Mouse (Mus musculus) liver, embryonic 12.5 days (tissue): ENCODE measurements around the gene Vrk1. TPM values are rescaled to one million over a fixed set of nuclear protein-coding genes. Genes with fewer than 3 reads are reported as not detected.

Source experiments
- ATAC-seq: fragments of 200-750 bp; cut with Nextera tagmentation; 2 replicates; pipeline ENCODE4 v1.8.0; 2017; ENCODE audit warnings: moderate number of reproducible peaks, mild to moderate bottlenecking, moderate library complexity
- H3K27ac ChIP-seq: fragments of 300-500 bp; sonication (generic); 2 replicates; pipeline ENCODE4 v1.5.1; 2016; ENCODE audit warnings: mild to moderate bottlenecking
- H3K27me3 ChIP-seq: fragments of 300-500 bp; sonication (generic); replicated peaks from 2 replicates; pipeline ENCODE4 v1.6.1; 2016; ENCODE audit warnings: mild to moderate bottlenecking, moderate library complexity
- H3K36me3 ChIP-seq: fragments of 300-500 bp; sonication (generic); 2 replicates; pipeline ENCODE4 v1.6.1; 2016; ENCODE audit warnings: mild to moderate bottlenecking, moderate library complexity
- H3K4me1 ChIP-seq: fragments of 300-500 bp; sonication (generic); 2 replicates; pipeline ENCODE4 v1.6.1; 2016
- H3K4me2 ChIP-seq: fragments of 300-500 bp; sonication (generic); 2 replicates; pipeline ENCODE4 v1.6.1; 2016; ENCODE audit warnings: mild to moderate bottlenecking, moderate library complexity
- H3K4me3 ChIP-seq: fragments of 300-500 bp; sonication (generic); 2 replicates; pipeline ENCODE4 v1.5.1; 2016; ENCODE audit warnings: mild to moderate bottlenecking, moderate library complexity
- H3K9ac ChIP-seq: fragments of 300-500 bp; sonication (generic); 2 replicates; pipeline ENCODE4 v1.6.1; 2016; ENCODE audit warnings: mild to moderate bottlenecking, moderate library complexity
- H3K9me3 ChIP-seq: fragments of 300-500 bp; sonication (generic); replicated peaks from 2 replicates; pipeline ENCODE4 v1.6.1; 2016; ENCODE audit warnings: mild to moderate bottlenecking, moderate library complexity
- WGBS: fragments of 180-500 bp; shearing (Covaris S2); methylation state at CpG from one replicate; pipeline ENCODE4 v1.1.7; 2016; ENCODE audit not compliant: insufficient replicate concordance; 5-methylcytosine and 5-hydroxymethylcytosine counted together
- polyA plus RNA-seq: library from polyadenylated mRNA; unstranded; fragments of >200 nt; fragmentation: Nextera tagmentation; extraction: Ambion mirVana; gene quantifications from 2 replicates; pipeline ENCODE4 v1.2.1, GENCODE M21; 2016

Gene Vrk1
- 136 and 141 TPM in 2 replicates for polyA plus RNA-seq

DNA sequence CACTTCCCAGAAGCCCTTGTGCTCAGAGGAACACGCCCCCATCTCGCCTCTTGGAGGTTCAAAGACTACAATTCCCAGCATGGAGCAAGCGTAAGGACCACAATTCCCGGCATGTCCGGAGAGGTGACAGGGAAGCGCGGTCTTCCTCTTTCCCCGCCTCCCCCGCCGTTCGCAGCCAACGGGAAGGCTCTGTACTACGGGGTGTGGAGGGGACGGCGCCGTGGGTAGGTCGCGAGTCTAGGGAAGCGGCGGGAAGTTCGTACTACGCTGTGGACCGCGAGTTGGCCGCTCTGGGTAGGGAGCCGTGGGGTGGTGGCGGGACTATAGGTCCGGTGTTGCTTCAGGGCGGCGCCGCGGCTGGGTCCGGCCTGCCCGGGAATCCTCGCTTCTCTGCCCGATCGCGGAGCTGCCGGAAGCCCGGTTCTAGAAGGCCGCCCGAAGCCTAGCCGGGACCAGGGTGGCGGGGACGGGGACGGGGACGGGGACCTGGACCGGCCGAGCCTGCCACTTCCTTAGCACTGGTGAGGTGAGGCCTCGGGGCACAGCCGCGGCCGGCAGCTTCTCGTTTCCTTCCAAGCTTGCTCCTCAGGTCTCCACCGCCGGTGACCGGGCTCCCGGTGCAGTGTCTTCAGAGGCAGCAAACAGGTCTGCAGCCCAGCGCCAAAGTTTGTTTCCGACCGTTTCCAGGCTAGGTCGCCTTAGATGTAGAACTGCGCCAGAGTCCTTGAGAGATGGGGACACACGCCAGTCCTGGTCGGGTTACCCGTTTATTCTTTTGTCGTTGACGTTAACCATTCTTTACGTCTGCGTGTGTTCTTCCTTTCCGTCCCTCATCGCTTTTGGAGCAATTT lies at the start of gene Vrk1:
TSS of gene Vrk1 (plus strand) at position 164 of the 851 bp plus-strand sequence.
- WGBS = under 1% methylated on average over 72 of the region's 72 CpGs
- Histone ChIP-seq H3K36me3 (peaks cover 21% of the 10 kb centered on the region), H3K27ac (peak within 1 kb of the TSS; percentile 88), H3K9ac (peak within 1 kb of the TSS; percentile 93), H3K9me3 (no peaks in the 10 kb centered on the region), H3K27me3 (no peaks in the 10 kb centered on the region), H3K4me1 (peaks cover 61% of the 10 kb centered on the region), H3K4me2 (peak within 1 kb of the TSS; percentile 67), H3K4me3 (peak within 1 kb of the TSS; percentile 92)
- peak; percentile 98 for ATAC-seq

GRCm38 (mm10) chr12:105960592-105961330 lies 49.3 kb upstream of the Vrk1 start:
- Histone ChIP-seq H3K27ac (no peak overlapping the region), H3K4me1 (peaks cover 22% of the 10 kb centered on the region), H3K9ac (no peak overlapping the region), H3K9me3 (no peaks in the 10 kb centered on the region), H3K36me3 (no peaks in the 10 kb centered on the region), H3K27me3 (peaks cover 74% of the 10 kb centered on the region), H3K4me3 (no peak overlapping the region), H3K4me2 (no peak overlapping the region)
- 26% methylated on average over 19 of the region's 19 CpGs for WGBS
- ATAC-seq = no peak

DNA sequence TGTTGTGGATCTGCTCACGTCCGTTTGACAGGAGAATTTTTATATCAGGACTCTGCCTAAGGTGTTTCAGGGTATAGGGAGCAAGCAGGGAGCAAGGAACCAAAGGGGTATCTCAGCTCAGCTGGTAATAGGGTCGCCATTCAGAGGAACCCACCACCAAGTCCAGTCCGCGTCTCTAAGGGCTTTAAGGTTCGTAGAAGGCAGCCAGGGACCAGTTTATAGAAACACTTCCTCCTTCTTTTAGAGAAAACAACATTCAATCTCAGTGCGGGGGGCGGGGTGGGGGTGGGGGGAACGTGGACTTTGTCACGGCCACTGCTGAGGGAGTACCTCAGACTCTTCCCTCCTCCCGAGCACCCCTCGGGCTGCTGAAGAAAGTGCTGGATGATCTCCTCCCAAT lies 48.4 kb upstream of the Vrk1 start:
- peaks cover 14% of the 10 kb centered on the region for H3K4me1 ChIP-seq
- 8% methylated on average over 12 of the region's 12 CpGs for WGBS
- no peaks in the 10 kb centered on the region for H3K9me3 ChIP-seq
- H3K9ac ChIP-seq = no peak overlapping the region
- H3K36me3 ChIP-seq = no peaks in the 10 kb centered on the region
- H3K27me3 ChIP-seq = peaks cover 83% of the 10 kb centered on the region
- no peak for ATAC-seq
- no peak overlapping the region for H3K27ac ChIP-seq
- no peak overlapping the region for H3K4me3 ChIP-seq
- peak overlapping the region; percentile 89; the same call in 1 of the 2 replicates for H3K4me2 ChIP-seq

DNA sequence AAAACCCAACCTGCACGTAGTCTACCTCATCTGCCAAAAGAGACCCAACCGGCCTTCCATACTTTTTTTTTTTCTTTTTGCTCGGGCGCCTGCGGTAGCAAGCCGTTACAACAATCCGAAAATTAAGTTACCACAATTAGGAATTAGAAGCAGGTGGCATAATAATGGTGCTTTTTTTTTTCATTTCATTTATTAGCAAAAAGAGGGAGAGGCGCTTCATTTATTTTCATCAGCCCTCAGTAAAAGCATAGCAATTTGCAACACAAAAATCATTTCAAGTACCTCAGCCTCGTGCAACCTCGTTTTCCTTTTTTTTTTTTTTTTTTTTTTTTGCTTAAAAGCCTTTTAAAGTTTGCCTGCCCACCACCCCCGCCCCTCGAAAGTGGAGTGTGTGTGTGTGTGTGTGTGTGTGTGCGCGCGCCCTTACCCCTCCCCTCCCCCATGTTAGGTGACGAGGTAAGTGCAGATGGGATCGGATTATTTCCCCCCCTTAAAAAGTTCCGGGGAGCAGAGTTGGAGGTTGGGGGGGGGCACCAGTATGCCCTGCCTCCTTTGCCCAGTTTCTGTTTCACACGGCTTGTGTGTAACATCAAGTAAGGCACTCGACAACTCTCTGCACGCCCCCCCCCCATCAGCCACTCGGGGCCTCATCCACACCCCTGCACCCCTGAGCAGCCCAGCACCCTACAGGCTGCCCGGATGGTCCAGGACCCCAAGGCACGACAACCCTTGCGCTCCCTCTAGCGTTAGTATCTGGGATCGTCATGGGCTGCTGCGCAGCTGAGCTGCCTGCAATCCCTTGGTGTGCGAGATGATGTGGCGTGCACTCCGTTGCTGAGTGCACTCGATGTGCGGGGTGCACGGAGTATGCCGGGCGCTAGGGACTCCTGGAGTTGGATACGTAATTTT lies 47.7 kb upstream of the Vrk1 start:
- Histone ChIP-seq H3K9me3 (no peaks in the 10 kb centered on the region), H3K27ac (no peak overlapping the region), H3K4me1 (peaks cover 14% of the 10 kb centered on the region), H3K36me3 (no peaks in the 10 kb centered on the region), H3K4me2 (peak overlapping the region; percentile 89), H3K9ac (peak overlapping the region; percentile 44; the same call in 1 of the 2 replicates), H3K27me3 (peaks cover 90% of the 10 kb centered on the region), H3K4me3 (peak overlapping the region; percentile 63)
- 4% methylated on average over 33 of the region's 37 CpGs for WGBS
- ATAC-seq = peak; percentile 93

DNA sequence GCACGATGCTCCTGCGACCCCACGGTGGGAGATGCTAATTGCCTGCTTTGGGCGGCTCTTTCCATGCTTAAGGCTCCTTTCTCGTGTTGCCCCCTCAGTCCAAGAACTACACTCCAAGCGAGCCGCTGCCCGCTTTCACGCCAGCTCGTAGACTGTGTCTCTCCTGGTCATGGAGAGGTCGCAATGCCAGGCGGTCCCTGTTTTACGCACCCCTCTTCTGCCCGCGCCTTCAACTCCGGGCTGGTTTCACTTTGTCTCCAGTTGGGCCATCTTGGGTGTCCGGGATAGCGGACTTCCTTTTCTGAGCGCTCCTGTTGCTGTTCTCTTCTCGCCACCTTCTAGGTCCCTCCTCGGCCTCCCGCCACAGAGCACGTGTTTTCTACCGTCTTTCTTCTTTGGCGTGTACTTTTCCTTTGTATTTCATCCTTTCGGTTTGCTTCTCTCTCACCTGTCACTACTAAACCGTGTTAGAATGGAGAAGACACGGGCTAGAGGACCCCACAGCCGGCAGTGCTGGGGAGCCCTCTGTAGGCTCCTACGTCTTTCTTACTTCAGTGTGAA lies 46.9 kb upstream of the Vrk1 start:
- WGBS = 4% methylated on average over 30 of the region's 30 CpGs
- H3K27ac ChIP-seq = no peak overlapping the region
- H3K36me3 ChIP-seq = no peaks in the 10 kb centered on the region
- H3K4me2 ChIP-seq = peak overlapping the region; percentile 89
- H3K9me3 ChIP-seq = no peaks in the 10 kb centered on the region
- H3K27me3 ChIP-seq = peaks cover 92% of the 10 kb centered on the region
- ATAC-seq = peak; percentile 63
- peak overlapping the region; percentile 44 for H3K9ac ChIP-seq
- peak overlapping the region; percentile 63 for H3K4me3 ChIP-seq
- H3K4me1 ChIP-seq = peaks cover 14% of the 10 kb centered on the region

GRCm38 (mm10) chr12:105966887-105967637 lies 43.0 kb upstream of the Vrk1 start:
- Histone ChIP-seq H3K9ac (no peak overlapping the region), H3K9me3 (no peaks in the 10 kb centered on the region), H3K36me3 (no peaks in the 10 kb centered on the region), H3K4me3 (no peak overlapping the region), H3K4me1 (peaks cover 9% of the 10 kb centered on the region), H3K27me3 (peaks cover 82% of the 10 kb centered on the region), H3K27ac (no peak overlapping the region), H3K4me2 (0 out of 2 replicates have a peak overlapping the region, but pooled peaks have one; percentile 48)
- WGBS = 28% methylated on average over 19 of the region's 19 CpGs
- no peak for ATAC-seq

DNA sequence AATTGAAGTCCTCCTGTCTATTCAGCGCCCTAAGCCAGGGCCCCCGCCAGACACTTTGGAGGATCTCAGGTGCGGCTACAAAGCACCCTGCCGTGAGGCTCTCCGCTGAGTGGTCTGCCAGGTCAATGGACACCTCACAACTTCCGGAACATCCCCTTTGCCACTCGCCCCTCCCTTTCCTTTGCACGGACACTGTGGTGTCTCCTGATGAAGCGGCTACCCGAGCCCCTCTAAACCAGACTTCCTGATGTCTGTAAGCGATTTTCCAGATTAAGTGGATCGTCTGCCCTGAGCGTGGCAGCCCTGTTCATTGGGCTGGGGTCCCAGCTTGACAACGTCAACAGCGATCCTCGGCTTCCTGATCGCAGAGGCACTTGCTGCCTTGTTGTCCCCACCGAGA lies 42.2 kb upstream of the Vrk1 start:
- H3K27me3 ChIP-seq = peaks cover 74% of the 10 kb centered on the region
- peak overlapping the region; percentile 22 for H3K4me3 ChIP-seq
- H3K9ac ChIP-seq = no peak overlapping the region

GRCm38 (mm10) chr12:105971182-105971581 lies 38.8 kb upstream of the Vrk1 start:
- no peak overlapping the region for H3K27ac ChIP-seq
- no peak for ATAC-seq
- H3K27me3 ChIP-seq = peaks cover 66% of the 10 kb centered on the region
- no peaks in the 10 kb centered on the region for H3K9me3 ChIP-seq
- H3K9ac ChIP-seq = no peak overlapping the region
- H3K4me3 ChIP-seq = no peak overlapping the region
- no peak overlapping the region for H3K4me2 ChIP-seq
- H3K36me3 ChIP-seq = no peaks in the 10 kb centered on the region
- WGBS = 29% methylated on average over 7 of the region's 7 CpGs
- H3K4me1 ChIP-seq = no peaks in the 10 kb centered on the region

More for the DNA sequence above, 42.2 kb upstream of the Vrk1 start:
- Histone ChIP-seq H3K4me2 (peak overlapping the region; percentile 48), H3K27ac (no peak overlapping the region), H3K36me3 (no peaks in the 10 kb centered on the region), H3K9me3 (no peaks in the 10 kb centered on the region), H3K4me1 (peaks cover 2% of the 10 kb centered on the region; the same call in 1 of the 2 replicates)
- no peak for ATAC-seq
- WGBS = 8% methylated on average over 18 of the region's 18 CpGs

DNA sequence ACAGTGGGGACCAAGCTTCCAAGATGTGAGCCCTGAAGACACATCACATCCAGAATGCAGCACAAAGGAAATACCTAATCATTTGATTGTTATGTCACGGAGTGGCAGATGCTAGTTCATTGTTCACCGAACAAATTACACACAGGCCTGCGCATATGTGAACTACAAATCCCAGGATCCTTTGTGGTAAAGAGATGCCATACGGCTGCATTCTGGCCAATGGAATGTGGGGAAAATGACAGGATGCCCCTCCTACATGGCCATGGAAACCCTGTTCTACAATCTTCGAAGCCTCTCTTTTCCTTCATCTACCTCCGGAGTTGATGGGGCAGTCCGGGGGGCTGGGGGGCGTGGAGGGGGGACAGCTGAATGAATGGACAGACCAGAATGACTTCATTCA lies 37.4 kb upstream of the Vrk1 start:
- Histone ChIP-seq H3K4me2 (no peak overlapping the region), H3K27me3 (peaks cover 51% of the 10 kb centered on the region), H3K9ac (no peak overlapping the region), H3K27ac (no peak overlapping the region), H3K4me3 (no peak overlapping the region), H3K9me3 (no peaks in the 10 kb centered on the region), H3K4me1 (no peaks in the 10 kb centered on the region), H3K36me3 (no peaks in the 10 kb centered on the region)
- 84% methylated on average over 8 of the region's 8 CpGs for WGBS
- no peak for ATAC-seq

GRCm38 (mm10) chr12:105973691-105974090 lies 36.3 kb upstream of the Vrk1 start:
- Histone ChIP-seq H3K9me3 (no peaks in the 10 kb centered on the region), H3K4me1 (no peaks in the 10 kb centered on the region), H3K4me3 (no peak overlapping the region), H3K36me3 (no peaks in the 10 kb centered on the region), H3K4me2 (no peak overlapping the region), H3K27me3 (peaks cover 41% of the 10 kb centered on the region), H3K27ac (no peak overlapping the region), H3K9ac (no peak overlapping the region)
- no peak for ATAC-seq
- WGBS = 60% methylated on average over 9 of the region's 9 CpGs

GRCm38 (mm10) chr12:105974107-105974506 lies 35.9 kb upstream of the Vrk1 start:
- no peak overlapping the region for H3K4me2 ChIP-seq
- WGBS = 75% methylated on average over 5 of the region's 5 CpGs
- no peaks in the 10 kb centered on the region for H3K4me1 ChIP-seq
- H3K27ac ChIP-seq = no peak overlapping the region
- H3K36me3 ChIP-seq = no peaks in the 10 kb centered on the region
- no peak for ATAC-seq
- no peaks in the 10 kb centered on the region for H3K9me3 ChIP-seq
- H3K27me3 ChIP-seq = peaks cover 38% of the 10 kb centered on the region
- H3K9ac ChIP-seq = no peak overlapping the region
- H3K4me3 ChIP-seq = no peak overlapping the region
